Mouse (Mus musculus) testis, adult 2 months (tissue): ENCODE results near the gene Rnf180.

ENCODE experiments used
- CTCF ChIP-seq: fragments of 200-500 bp; IDR thresholded peaks from 2 replicates; pipeline ENCODE4 v1.5.1; 2012; ENCODE audit warnings: low read depth, mild to moderate bottlenecking, inconsistent platforms, low read length, moderate library complexity; ENCODE audit not compliant: control insufficient read depth, insufficient read depth, insufficient replicate concordance
- POLR2A ChIP-seq: fragments of 200-500 bp; IDR thresholded peaks from 2 replicates; pipeline ENCODE4 v1.6.1; 2012; ENCODE audit warnings: low read depth, mild to moderate bottlenecking, inconsistent platforms, low read length, moderate library complexity; ENCODE audit not compliant: control insufficient read depth

DNA sequence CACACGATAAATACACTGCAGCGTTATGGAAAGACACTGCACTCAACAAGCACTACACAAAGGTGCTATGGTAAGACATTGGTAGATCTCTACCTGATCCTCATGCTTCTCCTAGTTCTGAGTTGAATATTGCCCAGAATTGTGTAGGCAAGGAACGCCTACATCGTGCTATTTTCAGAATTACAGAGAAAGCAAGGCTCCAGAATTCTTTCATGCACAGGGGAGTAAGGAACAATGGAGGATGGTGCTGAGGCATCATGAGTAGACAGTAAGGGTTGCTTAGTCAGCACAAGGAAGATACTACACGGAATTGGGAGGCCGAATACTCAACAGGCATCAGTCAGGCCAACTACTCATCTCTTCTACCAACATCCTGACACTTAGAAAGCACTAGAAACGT, 105.9 kb downstream of the Rnf180 start:
- no peak for TF ChIP-seq CTCF
- TF ChIP-seq POLR2A, result no peak
